Mouse (Mus musculus): ENCODE measurements at regions not wholly inside any gene's neighbourhood (a gene's known extent, or its start where the extent isn't known, plus 50 kb on each side); places are given as distances from the start of the nearest gene placed in this dataset.
A peak's percentile ranks its signal among the peaks of the same experiment; 100 is the strongest.
"Not testable (repeated sequence)": the region's sequence is repeated elsewhere in the genome, so short reads cannot be mapped to it uniquely, and the experiment has no call there.

DNA sequence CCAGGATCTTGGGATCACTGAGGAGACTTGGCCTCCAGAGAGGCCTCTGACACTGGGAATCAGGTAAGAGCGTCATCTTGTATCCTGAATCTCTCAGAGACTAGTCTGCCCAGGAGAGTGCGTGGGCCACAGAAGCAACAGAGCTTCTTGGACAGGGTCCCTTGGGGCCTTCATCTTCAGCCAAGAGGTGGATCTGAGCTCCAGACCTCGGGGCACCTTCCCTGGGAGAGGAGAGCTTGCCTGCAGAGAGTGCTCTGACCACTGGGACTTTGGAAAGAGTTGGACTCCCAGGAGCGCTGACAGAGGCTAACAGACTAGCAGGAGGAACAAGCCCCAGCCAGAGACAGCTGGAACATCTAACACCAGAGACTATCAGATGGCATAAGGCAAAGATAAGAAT lies 73.9 kb upstream of the Gm15319 start:
- DNase-seq, result not testable (repeated sequence)

DNA sequence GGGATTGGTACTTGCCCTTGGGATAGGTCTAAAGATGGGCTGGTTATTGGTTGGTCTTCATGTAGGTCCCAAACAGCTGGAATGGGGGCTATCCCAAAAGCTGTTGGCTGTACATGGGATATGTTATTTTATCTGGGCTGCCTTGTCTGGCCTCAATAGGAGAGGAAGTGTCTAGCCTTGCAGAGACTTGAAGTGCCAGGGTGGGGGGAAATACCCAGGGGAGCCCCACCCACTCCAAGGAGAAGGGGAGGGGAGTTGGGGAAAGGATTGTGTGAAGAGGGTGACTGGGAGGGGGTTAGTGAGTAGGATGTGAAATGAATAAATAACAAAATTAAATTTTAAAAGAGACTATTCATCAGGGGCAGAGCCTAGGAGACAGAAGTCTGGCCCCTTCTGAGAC lies 70.2 kb upstream of the Gm15319 start:
- DNase-seq, result not testable (repeated sequence)

DNA sequence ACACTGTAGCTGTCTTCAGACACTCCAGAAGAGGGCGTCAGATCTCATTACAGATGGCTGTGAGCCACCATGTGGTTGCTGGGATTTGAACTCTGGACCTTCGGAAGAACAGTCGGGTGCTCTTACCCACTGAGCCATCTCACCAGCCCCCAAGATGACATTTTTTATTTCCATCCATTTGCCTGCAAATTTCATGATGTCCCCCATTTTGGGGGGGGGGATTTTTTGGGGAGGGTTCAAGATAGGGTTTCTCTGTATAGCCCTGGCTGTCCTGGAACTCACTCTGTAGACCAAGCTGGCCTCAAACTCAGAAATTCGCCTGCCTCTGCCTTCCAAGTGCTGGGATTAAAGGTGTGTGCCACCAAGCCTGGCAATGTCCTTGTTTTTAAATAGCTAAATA lies 66.5 kb upstream of the Gm15319 start:
- DNase-seq, result not testable (repeated sequence)

DNA sequence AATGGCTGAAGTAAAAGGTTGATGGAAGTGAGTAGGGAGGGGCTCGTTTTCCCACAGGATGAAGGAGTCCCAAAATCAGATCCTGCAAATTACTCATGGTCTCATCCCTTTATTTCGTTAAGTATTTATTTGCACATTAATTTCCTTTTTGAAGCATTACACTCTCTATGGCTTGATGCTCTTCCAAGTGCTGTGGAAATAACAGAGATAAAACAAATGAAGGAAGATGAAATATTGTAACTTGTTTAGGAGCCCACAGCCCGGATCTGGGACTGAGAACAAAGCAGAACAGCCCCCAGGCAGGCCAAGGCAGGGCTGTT lies 61.9 kb upstream of the Gm15319 start:
- DNase-seq, result not testable (repeated sequence)

- DNase-seq, result peak; percentile 99
These were observed 61.3 kb upstream of the Gm15319 start for GRCm38 (mm10) chr8:20424104-20424902.

DNA sequence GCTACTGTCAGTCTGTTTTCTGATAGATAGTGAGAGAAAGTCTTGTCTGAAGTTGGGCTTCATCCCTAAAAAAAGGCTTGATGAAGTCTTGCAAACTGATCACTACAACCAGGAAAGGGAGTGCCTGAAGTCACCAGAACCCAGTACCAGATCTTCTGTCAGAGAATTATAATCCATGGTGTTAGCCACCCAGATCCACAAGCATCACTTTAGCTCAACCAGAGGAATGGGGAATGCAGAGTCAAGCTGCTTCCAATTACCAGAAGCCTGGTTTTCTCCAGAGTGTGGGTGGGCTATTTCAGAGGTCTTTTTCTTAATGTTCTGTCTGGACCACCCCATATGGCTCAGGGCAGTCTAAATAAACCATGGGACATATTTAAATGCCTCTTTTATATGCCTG lies 57.8 kb upstream of the Gm15319 start:
- not testable (repeated sequence) for DNase-seq

All from cerebellum, adult 11-12 months (tissue).